Mouse (Mus musculus) urinary bladder, postnatal 4 days (tissue): Measurements from ENCODE around the gene Prss44.
"Not testable (repeated sequence)": the region's sequence is repeated elsewhere in the genome, so short reads cannot be mapped to it uniquely, and the experiment has no call there.

Source experiments
- DNase-seq, 2 experiments: peaks; one replicate each; pipeline ENCODE4 v3.0.0; 2021 to 2022; ENCODE audit warnings: low spot score in 2 of 2

The Prss44 gene

GRCm38 (mm10) chr9:110813789-110814188 is at the start of gene Prss44:
Gene Prss44, plus strand, starts transcription at chr9:110813994.
- DNase-seq: no peak

DNA sequence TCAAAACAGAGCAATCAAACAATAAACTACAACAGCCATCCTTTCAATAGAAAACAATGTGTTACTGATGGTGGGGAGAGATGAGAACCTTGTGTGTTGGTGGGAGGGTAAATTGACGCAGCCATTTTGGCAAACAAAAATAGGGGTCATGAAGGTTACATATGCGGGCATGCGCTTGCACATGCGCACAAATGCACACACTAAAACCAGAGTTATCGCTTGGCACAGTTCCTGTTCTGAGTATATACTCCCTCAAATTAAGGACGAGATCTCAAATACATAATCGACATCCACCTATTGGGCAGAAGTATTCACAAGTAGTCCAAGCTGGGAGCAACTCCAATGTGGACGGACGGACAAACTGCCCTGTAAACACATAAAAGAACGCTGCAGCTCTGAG is 41.5 kb upstream of the Prss44 start:
- DNase-seq: no peak

DNA sequence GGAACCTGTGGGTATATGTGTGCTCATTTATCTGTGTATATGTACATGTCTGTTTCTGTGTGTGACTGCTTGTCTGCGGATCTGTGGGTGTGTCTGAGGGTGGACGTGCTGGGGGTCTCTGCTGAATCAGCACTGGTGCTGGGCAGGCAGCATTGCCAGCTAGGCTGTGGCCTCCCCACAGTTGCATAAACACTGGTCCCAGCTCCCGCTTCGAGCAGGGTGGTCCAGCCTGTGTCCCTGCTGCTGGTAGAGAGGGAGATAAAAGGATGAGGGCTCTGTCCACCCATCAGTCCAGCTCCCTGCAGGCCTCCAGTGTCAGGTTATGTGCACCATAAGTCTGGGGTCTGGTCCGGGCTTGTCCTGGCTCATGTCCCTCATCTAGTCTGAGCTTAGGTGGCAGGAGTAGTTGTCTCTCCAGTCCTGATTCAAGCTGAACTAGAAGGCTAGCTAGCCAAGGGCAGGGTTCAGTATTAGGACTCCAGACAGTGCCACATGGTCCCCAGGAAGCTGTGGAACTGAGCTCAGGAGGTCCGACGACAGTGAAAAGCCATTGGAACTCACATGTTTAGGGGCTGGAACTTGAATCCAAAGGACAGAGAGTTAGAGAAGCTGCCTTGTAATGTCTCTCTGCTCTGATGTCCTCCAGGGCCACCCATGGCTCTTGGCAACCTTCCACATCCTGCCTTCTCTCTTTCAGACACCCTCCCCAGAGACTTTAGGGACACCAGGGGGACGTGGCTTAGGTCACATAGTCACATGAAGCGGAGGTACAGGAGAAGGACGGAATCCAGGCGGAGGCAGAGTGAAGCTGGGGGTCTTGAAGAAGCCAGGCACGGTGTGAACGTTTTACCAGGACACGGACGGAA is 39.2 kb upstream of the Prss44 start:
- no peak for DNase-seq

DNA sequence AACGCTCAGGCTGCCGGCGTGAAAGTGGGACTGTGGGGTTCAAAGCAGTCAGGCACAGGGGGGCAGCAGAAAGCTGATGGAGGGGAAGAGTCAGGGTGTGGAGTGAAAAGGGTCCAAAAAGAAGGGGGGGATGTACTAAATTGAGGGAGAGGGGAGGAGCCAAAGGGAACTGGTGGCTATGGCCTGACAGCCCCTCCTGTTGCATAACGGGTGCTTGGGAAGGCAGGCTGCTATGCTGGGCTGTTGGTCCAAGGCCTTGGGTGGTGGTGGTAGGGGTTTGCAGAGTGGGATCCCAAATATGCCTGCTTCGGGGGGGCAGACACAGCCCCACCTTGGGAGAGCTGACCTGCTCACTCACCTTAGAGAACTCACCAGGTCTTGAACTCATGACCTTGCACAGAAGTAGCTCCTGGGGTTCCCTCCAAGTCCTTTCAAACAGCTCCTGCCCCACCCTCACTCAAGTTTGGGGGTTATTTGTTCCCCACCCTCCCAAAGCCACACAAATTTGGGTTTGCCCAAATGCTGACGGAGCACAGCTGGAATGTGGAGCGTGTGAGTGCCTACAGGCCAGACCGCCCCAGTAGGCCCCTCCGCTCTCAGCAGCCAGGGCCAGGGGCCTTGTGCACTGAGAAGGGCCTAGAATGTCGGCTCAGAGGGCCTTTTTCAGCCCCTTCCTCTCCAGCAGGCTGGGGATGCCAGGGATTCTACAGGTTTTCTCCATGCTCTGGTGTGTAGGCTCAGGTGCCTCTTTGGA is 38.3 kb upstream of the Prss44 start:
- DNase-seq: no peak

- DNase-seq: no peak
Observed at GRCm38 (mm10) chr9:110778100-110778499, 35.7 kb upstream of the Prss44 start.

GRCm38 (mm10) chr9:110778559-110778958 is 35.2 kb upstream of the Prss44 start:
- no peak for DNase-seq

GRCm38 (mm10) chr9:110779242-110779913 is 34.4 kb upstream of the Prss44 start:
- DNase-seq: no peak

GRCm38 (mm10) chr9:110781256-110781721 is 32.5 kb upstream of the Prss44 start:
- DNase-seq: peak; percentile 91 to 96

DNA sequence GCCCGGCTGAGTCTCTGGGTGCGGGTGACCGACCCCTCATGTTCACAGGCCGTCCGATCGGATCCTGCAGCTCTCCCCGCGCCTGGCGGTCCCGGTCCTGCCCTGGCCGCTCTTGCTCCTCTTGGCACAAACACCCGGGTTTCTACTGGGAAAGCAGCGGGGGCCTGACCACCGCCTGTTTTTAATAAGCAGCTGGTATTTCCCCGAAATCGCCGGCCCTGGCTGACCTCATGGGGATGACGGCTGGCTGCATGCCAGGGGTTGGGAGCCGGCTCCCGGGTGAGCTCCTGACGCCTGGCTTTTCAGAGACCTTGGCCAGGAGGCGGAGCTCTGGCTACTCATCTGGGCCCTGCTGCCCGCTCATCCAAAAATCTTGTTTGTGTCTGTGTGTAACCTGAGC is 32.1 kb upstream of the Prss44 start:
- peak; percentile 86 to 93 for DNase-seq

- no peak for DNase-seq
Observed at GRCm38 (mm10) chr9:110783611-110784010, 30.2 kb upstream of the Prss44 start.

GRCm38 (mm10) chr9:110788169-110788568 is 25.6 kb upstream of the Prss44 start:
- no peak for DNase-seq

GRCm38 (mm10) chr9:110790462-110790861 is 23.3 kb upstream of the Prss44 start:
- no peak for DNase-seq

- DNase-seq: no peak
Observed at GRCm38 (mm10) chr9:110797013-110797412, 16.8 kb upstream of the Prss44 start.

DNA sequence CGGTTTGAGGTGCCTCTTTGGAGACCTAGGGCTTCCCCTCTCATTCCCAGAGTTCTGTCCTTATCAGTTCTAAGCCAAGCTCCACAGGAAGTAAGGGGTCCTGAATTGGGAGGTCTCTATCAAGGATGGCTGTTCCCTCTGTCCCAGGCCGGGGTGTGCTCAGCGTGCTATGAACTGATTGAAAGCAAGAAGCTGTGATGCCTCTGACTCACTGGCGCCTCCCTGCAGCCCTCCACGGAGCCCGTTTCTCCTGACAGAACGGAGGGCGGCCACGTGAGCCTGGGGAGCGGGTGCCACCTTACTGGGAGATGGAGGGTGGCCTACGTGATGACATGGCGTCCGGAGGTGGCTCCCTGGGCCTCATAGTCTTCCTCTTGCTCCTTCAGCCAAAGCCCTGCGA is 15.9 kb upstream of the Prss44 start, which contains the start of gene Prss42:
TSS of gene Prss42 (plus strand) at position 301 of the 400 bp plus-strand sequence.
- no peak for DNase-seq

- DNase-seq: no peak
Observed at GRCm38 (mm10) chr9:110800834-110801479, 12.8 kb upstream of the Prss44 start.

GRCm38 (mm10) chr9:110803294-110803693 is 10.5 kb upstream of the Prss44 start:
- DNase-seq: no peak

DNA sequence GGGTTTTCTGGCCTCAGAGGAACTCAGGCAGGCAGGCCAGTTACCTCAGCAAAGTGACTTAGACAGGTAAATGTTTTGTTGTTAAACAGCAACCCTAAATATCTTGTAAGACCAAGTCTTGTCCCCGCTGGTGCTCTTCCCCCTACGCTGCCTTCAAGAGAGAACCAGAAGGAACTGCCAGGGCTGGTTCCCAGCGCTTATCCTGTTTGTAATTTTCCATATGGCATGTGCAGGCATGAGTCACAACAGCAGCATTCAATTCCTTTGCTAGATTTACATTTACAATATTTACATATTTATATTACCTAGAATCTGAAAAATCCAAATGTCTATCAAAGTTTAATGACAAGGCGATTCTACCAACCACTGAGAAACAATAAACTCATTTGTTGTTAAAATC is 3.7 kb upstream of the Prss44 start:
- DNase-seq: no peak

DNA sequence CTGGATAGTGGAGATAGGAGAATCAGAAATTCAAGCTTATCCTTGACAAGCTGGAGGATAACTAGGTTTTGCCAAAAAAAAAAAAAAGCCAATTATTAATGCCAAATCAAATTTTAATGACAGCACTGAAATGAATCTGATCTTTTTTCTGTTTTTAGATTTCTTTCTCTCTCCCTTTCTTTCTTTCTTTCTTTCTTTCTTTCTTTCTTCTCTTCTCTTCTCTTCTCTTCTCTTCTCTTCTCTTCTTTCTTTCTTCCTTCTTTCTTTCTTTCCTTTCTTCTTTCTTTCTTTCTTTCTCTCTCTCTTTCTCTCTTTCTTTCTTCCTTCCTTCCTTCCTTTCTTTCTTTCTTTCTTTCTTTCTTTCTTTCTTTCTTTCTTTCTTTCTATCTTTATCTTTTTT is 6.8 kb downstream of the Prss44 start:
- DNase-seq: not testable (repeated sequence)

DNA sequence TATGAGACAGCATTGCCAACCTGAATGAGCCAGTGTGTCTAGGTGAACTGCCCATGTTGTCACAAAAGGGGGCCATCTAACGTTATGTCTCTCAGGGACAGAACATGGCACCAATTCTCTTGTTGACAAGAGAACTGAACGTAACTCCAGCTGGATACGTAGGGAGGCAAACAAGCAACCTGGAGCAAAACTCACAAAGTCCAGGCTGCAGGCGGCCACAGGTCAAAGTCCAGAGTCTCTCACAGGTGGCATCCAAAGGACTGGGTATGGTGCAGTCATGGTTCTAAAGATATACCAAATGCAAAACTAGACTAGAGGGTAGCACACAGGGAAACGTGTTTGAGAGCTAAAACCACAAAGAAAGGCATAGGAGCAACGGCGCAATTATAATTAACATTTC is 7.6 kb downstream of the Prss44 start:
- no peak for DNase-seq

- DNase-seq: no peak
Observed at GRCm38 (mm10) chr9:110825426-110825825, 11.6 kb downstream of the Prss44 start.

DNA sequence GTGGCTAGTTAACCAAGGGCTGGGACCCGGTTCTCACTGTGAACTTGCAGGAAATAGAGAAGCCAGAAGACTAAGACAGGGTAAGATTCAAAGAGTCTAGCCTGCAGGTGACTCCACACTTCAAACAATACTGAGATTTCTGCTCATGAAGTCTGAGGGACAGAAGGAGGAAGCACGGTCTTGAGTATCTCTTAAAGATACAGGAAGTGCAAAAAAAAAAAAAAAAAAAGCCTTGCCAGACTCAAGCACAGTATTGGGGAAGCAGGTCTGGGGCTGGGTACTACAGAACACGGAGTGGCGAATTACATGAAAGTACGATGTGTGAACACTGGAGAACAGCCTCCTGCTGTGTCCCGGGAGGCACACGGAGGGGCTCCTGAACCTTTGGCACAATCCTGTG is 12.0 kb downstream of the Prss44 start:
- DNase-seq: no peak

GRCm38 (mm10) chr9:110826390-110826789 is 12.6 kb downstream of the Prss44 start, which contains the start of gene Prss43:
Gene Prss43, plus strand, starts transcription at chr9:110826690.
- DNase-seq: no peak
